8 mouse cellular contexts compared by ENCODE assay signal in the genomic region with DNA sequence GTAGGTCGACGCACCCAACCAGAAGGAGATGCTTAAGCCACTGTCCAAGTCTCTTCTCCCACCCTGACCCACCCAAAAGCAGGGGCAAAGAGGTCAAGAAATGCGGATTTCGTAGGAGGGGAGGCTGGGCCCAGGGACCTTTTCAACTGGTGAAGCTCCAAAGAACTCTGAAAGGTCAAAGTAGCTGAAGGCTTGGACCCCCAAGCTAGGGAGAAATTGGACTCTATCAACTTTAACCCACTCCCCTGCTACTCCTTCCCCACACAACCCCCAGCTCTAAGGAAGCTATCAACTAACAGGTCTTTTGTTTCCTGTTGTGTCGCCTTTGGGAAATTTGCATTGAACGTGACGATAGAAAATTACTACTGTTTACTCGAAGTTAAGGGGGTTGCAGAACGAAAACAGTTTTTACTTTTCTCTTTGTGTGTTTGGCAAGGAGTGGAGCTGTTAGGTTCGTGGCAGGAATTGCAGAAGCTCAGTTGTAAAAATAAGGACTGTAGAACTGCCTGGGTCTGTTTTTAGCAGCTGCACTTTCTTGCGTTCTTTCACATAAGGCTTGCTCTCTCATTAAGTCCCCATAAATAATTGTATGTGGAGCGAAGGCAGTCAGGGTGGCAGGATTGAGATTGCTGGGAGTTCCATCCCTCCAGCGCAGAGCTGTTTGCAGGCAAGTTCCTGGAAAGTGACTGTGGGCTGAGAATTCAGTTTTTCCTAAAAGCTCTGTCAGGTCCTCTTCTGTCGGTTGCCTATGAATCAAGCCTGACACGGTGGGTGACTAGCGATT. TPM values are rescaled to one million over a fixed set of nuclear protein-coding genes. Genes with fewer than 3 reads are reported as not detected.
DNase-seq lines count a peak whose midpoint lies in the region; ATAC-seq and TF ChIP-seq lines count a peak whose summit lies in the region.

No protein-coding gene starts in this region.

- no peaks in the 10 kb centered on the region for H3K4me1 ChIP-seq in liver, embryonic 11.5 days (replicated peaks; ENCODE audit: control insufficient read depth, insufficient read depth, low read length)
- no peaks in the 10 kb centered on the region for H3K4me1 ChIP-seq in embryonic facial prominence, embryonic 14.5 days (ENCODE audit: control insufficient read depth, insufficient read depth, low read length)
- H3K4me1 ChIP-seq in limb, embryonic 12.5 days (replicated peaks), result peaks cover 21% of the 10 kb centered on the region
- H3K4me1 ChIP-seq in cerebellum, adult 2 months (ENCODE audit: control insufficient read depth, insufficient read depth, low read length), result 0 out of 2 replicates have a peak, but pooled peaks cover 2% of the 10 kb centered on the region

- TF ChIP-seq CTCF in cerebellum, adult 2 months (IDR thresholded peaks at IDR 0.05; ENCODE audit: borderline replicate concordance, insufficient read depth, low read depth, low read length), result no peak

- no peak for ATAC-seq in liver, embryonic 11.5 days (replicated peaks; ENCODE audit: low FRiP score)
- ATAC-seq in embryonic facial prominence, embryonic 14.5 days (ENCODE audit: low read depth), result no peak
- no peak for ATAC-seq in limb, embryonic 12.5 days (ENCODE audit: insufficient number of reproducible peaks, insufficient read depth, low FRiP score, low TSS enrichment, low read depth)

- no peaks in the 10 kb centered on the region for H3K9me3 ChIP-seq in liver, embryonic 11.5 days (ENCODE audit: control insufficient read depth, low read length)
- H3K9me3 ChIP-seq in embryonic facial prominence, embryonic 14.5 days (ENCODE audit: control insufficient read depth, low read length), result no peaks in the 10 kb centered on the region
- H3K9me3 ChIP-seq in limb, embryonic 12.5 days, result no peaks in the 10 kb centered on the region

- peaks cover 48% of the 10 kb centered on the region for H3K27me3 ChIP-seq in liver, embryonic 11.5 days (replicated peaks; ENCODE audit: control insufficient read depth, insufficient read depth, low read length)
- H3K27me3 ChIP-seq in embryonic facial prominence, embryonic 14.5 days (replicated peaks; ENCODE audit: control insufficient read depth, insufficient read depth, low read length), result peaks cover 52% of the 10 kb centered on the region
- peaks cover 55% of the 10 kb centered on the region for H3K27me3 ChIP-seq in limb, embryonic 12.5 days
- peaks cover 3% of the 10 kb centered on the region; the same call in 1 of the 2 replicates for H3K27me3 ChIP-seq in cerebellum, adult 2 months (ENCODE audit: control insufficient read depth, insufficient read depth, low read length)

- H3K4me2 ChIP-seq in liver, embryonic 11.5 days, result peak overlapping the region; percentile 97
- H3K4me2 ChIP-seq in embryonic facial prominence, embryonic 14.5 days (ENCODE audit: low read depth, low read length), result peak overlapping the region; percentile 99
- peak overlapping the region; percentile 98 for H3K4me2 ChIP-seq in limb, embryonic 12.5 days

- no peaks in the 10 kb centered on the region for H3K36me3 ChIP-seq in liver, embryonic 11.5 days (ENCODE audit: control insufficient read depth, insufficient read depth, low read length)
- H3K36me3 ChIP-seq in embryonic facial prominence, embryonic 14.5 days (ENCODE audit: control insufficient read depth, insufficient read depth, low read length), result no peaks in the 10 kb centered on the region
- no peaks in the 10 kb centered on the region for H3K36me3 ChIP-seq in limb, embryonic 12.5 days

- DNase-seq in liver, embryonic 11.5 days (ENCODE audit: low spot score), result no peak
- DNase-seq in liver, result no peak
- DNase-seq in embryonic facial prominence, embryonic 14.5 days (ENCODE audit: low spot score), result peak; percentile 6
- DNase-seq in retina, postnatal 1 day, result peak; percentile 22
- DNase-seq in adrenal gland, adult 8-10 months, result no peak
- DNase-seq in cerebellum, adult 2 months, result no peak
- no peak for DNase-seq in ovary, postnatal 36 days (ENCODE audit: low spot score)

- H3K4me3 ChIP-seq in liver, embryonic 11.5 days (ENCODE audit: low read depth, low read length), result peak overlapping the region; percentile 66; the same call in 1 of the 2 replicates
- H3K4me3 ChIP-seq in embryonic facial prominence, embryonic 14.5 days (ENCODE audit: low read depth, low read length), result peak overlapping the region; percentile 71
- peak overlapping the region; percentile 72 for H3K4me3 ChIP-seq in limb, embryonic 12.5 days (replicated peaks)
- no peak overlapping the region for H3K4me3 ChIP-seq in cerebellum, adult 2 months (replicated peaks; ENCODE audit: insufficient read depth, low read depth, low read length)

- H3K9ac ChIP-seq in liver, embryonic 11.5 days (ENCODE audit: low read depth, low read length), result no peak overlapping the region
- H3K9ac ChIP-seq in embryonic facial prominence, embryonic 14.5 days (ENCODE audit: low read depth, low read length), result peak overlapping the region; percentile 71
- H3K9ac ChIP-seq in limb, embryonic 12.5 days (replicated peaks), result no peak overlapping the region

- TF ChIP-seq POLR2A in cerebellum, adult 2 months (IDR thresholded peaks at IDR 0.05; ENCODE audit: borderline replicate concordance, insufficient read depth, low read length), result no peak

- WGBS in liver, embryonic 11.5 days, result 5% methylated on average over 16 of the region's 16 CpGs
- 3% methylated on average over 16 of the region's 16 CpGs for WGBS in embryonic facial prominence, embryonic 14.5 days
- 1% methylated on average over 16 of the region's 16 CpGs for WGBS in limb, embryonic 12.5 days
- 25% methylated on average over 16 of the region's 16 CpGs for WGBS in cerebellum, adult 2 months

- no peak overlapping the region for H3K27ac ChIP-seq in liver, embryonic 11.5 days (ENCODE audit: low read depth, low read length)
- no peak overlapping the region for H3K27ac ChIP-seq in embryonic facial prominence, embryonic 14.5 days (replicated peaks; ENCODE audit: low read depth, low read length)
- no peak overlapping the region for H3K27ac ChIP-seq in limb, embryonic 12.5 days
- H3K27ac ChIP-seq in cerebellum, adult 2 months (ENCODE audit: insufficient read depth, low read length), result no peak overlapping the region

RNA-seq across cellular contexts. Expression of a gene that starts 0.7 kb away (rescaled TPM):
- polyA plus RNA-seq in liver, embryonic 11.5 days (2014; fragmentation: Nextera tagmentation; extraction: Ambion mirVana), result 3.9 and 4.0 TPM in 2 replicates
- polyA plus RNA-seq in embryonic facial prominence, embryonic 14.5 days (2014; fragmentation: Nextera tagmentation; extraction: Ambion mirVana), result 18.8 and 20.0 TPM in 2 replicates
- 18.2 and 19.5 TPM in 2 replicates for polyA plus RNA-seq in limb, embryonic 12.5 days (2016; fragmentation: Nextera tagmentation; extraction: Ambion mirVana)
- 10 to 100 TPM; 27.1 to 31.6 (median 28.1) TPM for total RNA-seq in adrenal gland, adult 8-10 months (2022)
- 23.6 and 24.1 TPM in 2 replicates for polyA plus RNA-seq in cerebellum, adult 2 months (2012; rRNA removed)

Comparison
In these comparisons a context has a peak if more than half of its experiments do, and no peak if none do; other contexts are left out.
1. DNase-seq: peak in embryonic facial prominence, embryonic 14.5 days (single experiment) and retina, postnatal 1 day (single experiment); none in liver, embryonic 11.5 days (single experiment), liver (single experiment), adrenal gland, adult 8-10 months (single experiment), cerebellum, adult 2 months (0 of 2) and ovary, postnatal 36 days (single experiment).
2. Peak in every context shown above with its lines, with median percentiles within 50 percentile points of each other: H3K4me2 ChIP-seq.